Mouse (Mus musculus) thymus, adult 2 months (tissue): Measurements from ENCODE around the gene Flrt3. TPM values are rescaled to one million over a fixed set of nuclear protein-coding genes. Genes with fewer than 3 reads are reported as not detected.

Experiments used
- DNase-seq: peaks from one replicate; pipeline ENCODE4 v3.0.0; 2021
- H3K27ac ChIP-seq: fragments of 200-500 bp; 2 replicates; pipeline ENCODE4 v1.5.1; 2012; ENCODE audit warnings: low read length, control low read depth; ENCODE audit not compliant: control insufficient read depth, insufficient read depth
- H3K27me3 ChIP-seq: fragments of 200-500 bp; 2 replicates; pipeline ENCODE4 v1.6.1; 2012; ENCODE audit warnings: mild to moderate bottlenecking, low read length, moderate library complexity, mixed read lengths; ENCODE audit not compliant: control insufficient read depth, insufficient read depth
- H3K36me3 ChIP-seq: fragments of 200-500 bp; 2 replicates; pipeline ENCODE4 v1.6.1; 2012; ENCODE audit warnings: mild to moderate bottlenecking, low read length, moderate library complexity; ENCODE audit not compliant: control insufficient read depth, insufficient read depth
- H3K4me1 ChIP-seq: fragments of 200-500 bp; replicated peaks from 2 replicates; pipeline ENCODE4 v1.6.1; 2012; ENCODE audit warnings: low read length; ENCODE audit not compliant: control insufficient read depth, insufficient read depth
- H3K4me3 ChIP-seq: fragments of 200-500 bp; 2 replicates; pipeline ENCODE4 v1.5.1; 2012; ENCODE audit warnings: mild to moderate bottlenecking, low read length, control low read depth, moderate library complexity; ENCODE audit not compliant: control insufficient read depth, insufficient read depth
- CTCF ChIP-seq: fragments of 200-500 bp; IDR thresholded peaks from 2 replicates; pipeline ENCODE4 v1.5.1; 2012; ENCODE audit warnings: mild to moderate bottlenecking, control low read depth, low read length, moderate library complexity, borderline replicate concordance; ENCODE audit not compliant: control insufficient read depth, poor library complexity, insufficient read depth; ENCODE audit errors: extremely low read depth
- POLR2A ChIP-seq: fragments of 200-500 bp; IDR thresholded peaks from 2 replicates; pipeline ENCODE4 v1.6.1; 2012; ENCODE audit warnings: mild to moderate bottlenecking, low read length, control low read depth, moderate library complexity; ENCODE audit not compliant: control insufficient read depth, poor library complexity, insufficient read depth; ENCODE audit errors: extremely low read depth
- WGBS: fragments of 180-500 bp; shearing (Covaris S2); methylation state at CpG from one replicate; pipeline ENCODE4 v1.1.7; 2018; 5-methylcytosine and 5-hydroxymethylcytosine counted together
- polyA plus RNA-seq: library from polyadenylated mRNA; depleted of rRNA; stranded (reverse); fragments of >200 nt; gene quantifications from 2 replicates; pipeline ENCODE4 v1.2.3, GENCODE M21; 2012

Flrt3 gene
- polyA plus RNA-seq, 1 experiment: 0.50 TPM

DNA sequence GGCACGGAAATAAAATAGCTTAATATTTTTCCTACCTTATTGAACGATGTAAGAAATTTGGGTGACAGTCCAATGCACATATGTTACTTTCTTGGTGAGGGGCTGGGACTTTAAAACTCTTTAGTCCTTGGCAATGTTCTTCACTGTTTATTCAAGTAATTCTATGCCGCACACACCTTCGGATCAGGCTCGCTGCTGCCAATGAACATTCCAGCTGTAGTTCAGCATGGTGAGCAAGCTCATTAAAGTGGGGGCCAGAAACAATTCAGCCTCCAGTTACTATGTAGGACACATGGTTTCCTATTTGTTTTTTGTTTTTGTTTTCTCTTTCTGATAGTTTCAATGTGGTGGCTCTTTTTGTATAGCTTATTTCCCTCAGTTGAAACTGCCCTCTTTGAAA lies 8.6 kb downstream of the Flrt3 start:
- no peak for DNase-seq
- no peak for TF ChIP-seq POLR2A
- TF ChIP-seq CTCF: no peak
- H3K27ac ChIP-seq: no peak overlapping the region

DNA sequence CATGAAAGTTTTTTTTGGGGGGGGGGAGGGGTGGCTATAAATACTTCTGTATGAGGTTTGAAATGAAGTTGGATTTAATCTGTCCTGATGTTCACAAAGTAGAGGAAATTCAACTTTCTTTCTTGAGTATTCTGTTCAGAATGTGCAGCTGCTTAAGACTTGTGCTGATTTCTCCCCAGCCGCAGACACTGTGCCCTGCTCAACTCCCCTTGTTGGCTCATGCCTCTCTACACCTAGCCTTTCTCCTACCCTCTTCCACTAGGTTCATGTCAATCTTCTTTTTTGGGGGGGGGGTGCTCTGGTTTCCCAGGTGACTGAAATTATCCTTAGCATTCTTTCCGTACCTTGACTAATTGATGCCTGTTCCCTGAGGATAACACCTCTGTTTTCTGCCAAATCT lies 17.3 kb downstream of the Flrt3 start:
- no peak for TF ChIP-seq POLR2A
- no peak for TF ChIP-seq CTCF
- DNase-seq: no peak

More for the DNA sequence above, 8.6 kb downstream of the Flrt3 start:
- Histone ChIP-seq H3K36me3 (no peaks in the 10 kb centered on the region), H3K4me1 (no peaks in the 10 kb centered on the region), H3K4me3 (no peak overlapping the region), H3K27me3 (no peaks in the 10 kb centered on the region)
- 94% methylated on average over 5 of the region's 5 CpGs for whole genome bisulfite sequencing

DNA sequence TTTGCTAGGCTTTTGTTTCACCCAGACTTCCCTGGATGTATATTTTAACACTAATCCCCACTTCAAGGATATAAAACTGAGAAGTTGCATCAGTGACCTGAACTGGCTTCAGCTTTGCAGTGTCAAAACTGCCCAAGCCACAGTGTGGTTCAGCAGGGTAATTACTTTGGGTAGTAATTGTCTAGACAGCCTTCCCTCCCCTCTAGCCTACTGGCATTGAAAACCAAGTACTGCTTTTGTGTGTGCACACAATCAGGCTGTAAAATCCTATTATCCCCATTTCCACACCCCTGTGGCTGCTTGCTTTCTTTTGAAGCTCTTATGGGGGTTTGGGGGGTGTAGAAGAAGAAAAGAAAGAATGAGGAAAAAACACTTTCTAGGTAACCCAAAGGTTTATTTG lies 17.8 kb downstream of the Flrt3 start:
- Histone ChIP-seq H3K27ac (no peak overlapping the region), H3K27me3 (no peaks in the 10 kb centered on the region), H3K36me3 (no peaks in the 10 kb centered on the region), H3K4me1 (no peaks in the 10 kb centered on the region), H3K4me3 (no peak overlapping the region)
- no peak for DNase-seq
- TF ChIP-seq POLR2A (no peak), CTCF (no peak)

More for the DNA sequence above, 17.3 kb downstream of the Flrt3 start:
- H3K27ac ChIP-seq: no peak overlapping the region
- WGBS: 93% methylated on average over 2 of the region's 2 CpGs
- no peaks in the 10 kb centered on the region for H3K4me1 ChIP-seq
- no peak overlapping the region for H3K4me3 ChIP-seq
- H3K36me3 ChIP-seq: no peaks in the 10 kb centered on the region
- no peaks in the 10 kb centered on the region for H3K27me3 ChIP-seq

DNA sequence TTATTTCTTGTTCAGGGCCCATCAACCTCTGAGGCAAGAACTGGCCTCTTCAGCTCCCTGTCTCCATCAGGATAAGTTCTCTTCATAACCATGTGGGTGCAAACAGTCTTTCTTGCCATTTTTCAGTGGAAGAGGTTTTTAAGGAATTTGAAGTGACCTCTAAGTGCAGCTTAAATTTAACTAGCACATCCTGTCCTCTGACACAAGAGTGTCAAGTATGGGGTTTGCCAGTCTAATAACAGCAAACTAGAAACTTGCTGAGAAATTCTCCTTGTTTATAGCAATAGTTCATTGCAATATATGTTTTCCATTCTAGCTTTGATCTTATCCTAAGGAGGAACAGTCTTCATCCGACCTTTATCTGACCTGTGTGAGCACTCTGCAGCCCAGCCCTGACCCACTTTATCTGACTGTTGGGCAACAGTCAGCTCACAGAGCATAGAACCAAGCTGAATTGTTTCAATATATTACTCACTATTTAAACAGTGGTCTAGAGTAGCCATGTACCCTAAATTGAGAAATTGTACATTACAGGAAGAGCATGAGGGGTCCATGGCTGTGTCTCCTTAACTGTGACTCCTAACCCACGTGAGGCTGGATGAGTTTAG lies 49.4 kb downstream of the Flrt3 start:
- Histone ChIP-seq H3K27me3 (no peaks in the 10 kb centered on the region), H3K36me3 (no peaks in the 10 kb centered on the region), H3K4me3 (no peak overlapping the region), H3K27ac (no peak overlapping the region), H3K4me1 (no peaks in the 10 kb centered on the region)
- no peak for DNase-seq
- no peak for TF ChIP-seq POLR2A
- TF ChIP-seq CTCF: no peak
- 82% methylated on average over 2 of the region's 2 CpGs for WGBS

DNA sequence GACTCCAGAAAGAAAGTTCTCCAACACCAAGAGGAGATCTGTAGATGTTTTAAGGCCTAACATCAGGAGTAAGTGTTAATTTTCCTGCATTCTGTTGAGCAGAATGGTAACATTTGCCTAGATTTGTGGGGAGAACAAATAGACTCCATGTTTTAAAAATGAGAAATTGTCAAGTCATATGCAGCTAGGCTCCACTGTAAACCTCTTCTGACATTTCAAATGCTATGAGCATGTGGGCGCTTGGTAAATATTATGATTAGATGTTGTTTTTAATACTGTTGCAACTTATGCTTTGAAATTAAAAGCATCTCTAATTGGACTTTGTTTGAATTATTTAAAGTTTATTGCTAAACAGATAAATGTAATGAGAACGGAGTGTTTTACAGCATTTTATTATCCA lies 55.8 kb downstream of the Flrt3 start:
- WGBS: 100% methylated on average over 2 of the region's 2 CpGs
- Histone ChIP-seq H3K4me1 (no peaks in the 10 kb centered on the region), H3K27ac (no peak overlapping the region), H3K4me3 (no peak overlapping the region), H3K36me3 (no peaks in the 10 kb centered on the region), H3K27me3 (no peaks in the 10 kb centered on the region)
- no peak for DNase-seq
- TF ChIP-seq CTCF: no peak
- no peak for TF ChIP-seq POLR2A
